Mouse (Mus musculus) small intestine, adult 2 months (tissue): Measurements from ENCODE around the gene Apeh.

Experiments used
- CTCF ChIP-seq: fragments of 200-500 bp; IDR thresholded peaks from 2 replicates; pipeline ENCODE4 v1.5.1; 2012; ENCODE audit warnings: low read depth, mild to moderate bottlenecking, control low read depth, inconsistent platforms, low read length, moderate library complexity, mixed read lengths; ENCODE audit not compliant: insufficient replicate concordance, insufficient read length; ENCODE audit errors: extremely low read depth
- POLR2A ChIP-seq: fragments of 200-500 bp; IDR thresholded peaks from 2 replicates; pipeline ENCODE4 v1.6.1; 2012; ENCODE audit warnings: low read depth, mild to moderate bottlenecking, control low read depth, inconsistent platforms, low read length, moderate library complexity

DNA sequence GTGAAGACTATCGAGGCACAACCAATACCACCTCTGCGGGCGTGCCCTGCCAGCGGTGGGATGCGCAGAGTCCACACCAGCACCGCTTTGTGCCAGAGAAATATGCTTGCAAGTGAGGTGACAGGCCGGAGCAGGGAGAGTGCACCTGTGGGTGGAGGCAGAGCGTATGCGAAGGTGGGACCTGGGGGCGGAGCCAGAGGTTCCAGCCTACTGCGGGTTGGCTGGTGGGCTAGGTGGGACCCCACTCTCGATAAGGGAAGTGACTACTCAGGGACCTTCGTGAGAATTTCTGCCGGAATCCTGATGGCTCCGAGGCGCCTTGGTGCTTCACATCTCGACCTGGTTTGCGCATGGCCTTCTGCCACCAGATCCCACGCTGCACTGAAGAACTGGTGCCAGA lies 11.9 kb downstream of the Apeh start:
- no peak for TF ChIP-seq POLR2A
- TF ChIP-seq CTCF = no peak
